Mouse (Mus musculus): ENCODE measurements at regions not wholly inside any gene's neighbourhood (a gene's known extent, or its start where the extent isn't known, plus 50 kb on each side); places are given as distances from the start of the nearest gene placed in this dataset.
"Not testable (repeated sequence)": the region's sequence is repeated elsewhere in the genome, so short reads cannot be mapped to it uniquely, and the experiment has no call there.

GRCm38 (mm10) chr16:68209684-68210083 is 589.0 kb upstream of the Cadm2 start:
- not testable (repeated sequence) for DNase-seq

DNA sequence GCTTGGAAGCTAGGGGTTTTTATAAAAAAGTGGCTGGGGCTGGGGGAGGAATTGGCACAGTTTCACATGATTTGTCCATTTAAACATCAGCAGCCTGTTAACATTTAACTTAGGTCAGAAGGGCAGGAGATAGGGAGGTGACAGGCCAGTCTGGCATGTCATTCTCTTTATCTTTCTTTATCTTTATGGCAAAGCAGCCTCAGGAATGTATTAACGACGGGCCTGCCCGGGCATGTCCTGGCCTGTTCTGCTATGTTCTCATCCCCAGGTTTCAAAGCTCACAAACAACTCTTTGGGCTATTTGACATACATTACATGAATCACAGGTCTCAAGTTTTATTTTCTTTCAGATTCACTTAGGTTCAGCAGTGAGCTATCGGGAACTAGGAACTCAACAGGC is 584.2 kb upstream of the Cadm2 start:
- DNase-seq, result not testable (repeated sequence)

DNA sequence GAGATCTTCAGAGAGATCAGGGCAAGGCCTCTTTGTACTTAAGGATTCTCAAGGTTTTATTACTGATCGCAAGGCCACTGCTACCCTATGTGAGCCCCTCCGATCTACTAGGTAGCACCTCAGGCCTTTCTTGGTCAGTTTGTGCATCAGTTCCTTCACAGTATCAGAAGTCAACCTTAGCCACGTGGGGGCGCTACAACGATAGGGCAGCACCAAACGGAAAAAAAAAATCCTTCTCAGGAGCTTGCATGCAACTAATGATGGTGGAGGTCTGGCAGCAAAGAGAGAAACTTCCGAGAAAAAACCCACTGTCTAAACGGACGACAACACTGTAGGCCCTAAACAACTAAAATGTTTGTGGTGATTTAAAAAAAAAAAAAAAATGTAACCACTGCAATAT is 543.9 kb upstream of the Cadm2 start:
- DNase-seq, result peak; percentile 10

DNA sequence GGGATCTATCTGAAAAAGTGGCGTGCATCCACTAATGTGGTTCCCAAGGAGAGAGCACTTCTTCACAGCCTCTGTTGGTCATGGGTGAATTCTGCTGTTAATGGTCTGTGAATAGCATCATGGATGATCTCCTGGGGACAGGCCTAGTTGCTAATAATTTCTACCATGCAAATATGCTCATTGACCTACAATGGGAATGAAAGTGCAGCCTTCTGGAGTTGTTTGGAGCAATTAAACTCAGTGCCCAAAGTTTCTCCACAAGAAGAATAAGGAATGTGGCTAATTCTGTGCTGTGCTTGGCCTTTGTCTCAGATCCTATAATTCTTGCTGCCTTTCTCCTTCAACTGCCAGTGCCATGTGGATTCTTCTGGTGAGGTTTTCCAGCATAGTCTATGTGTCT is 532.8 kb upstream of the Cadm2 start:
- DNase-seq, result no peak

All from adrenal gland, postnatal 10 days (tissue).